Mouse (Mus musculus) lung, adult 18-20 months (tissue): ENCODE results near the gene B130006D01Rik.

ENCODE experiments used
- DNase-seq, 2 experiments: peaks; one replicate each; pipeline ENCODE4 v3.0.0; 2022; ENCODE audit warnings: mixed read lengths in 2 of 2

The B130006D01Rik gene

GRCm38 (mm10) chr11:95723287-95723686 is at the start of gene B130006D01Rik:
B130006D01Rik (plus strand) TSS chr11:95723587.
- DNase-seq: no peak

GRCm38 (mm10) chr11:95675498-95675897 is 47.9 kb upstream of the B130006D01Rik start:
- no peak for DNase-seq

GRCm38 (mm10) chr11:95676307-95676706 is 47.1 kb upstream of the B130006D01Rik start:
- DNase-seq: peak; percentile 27 to 36

GRCm38 (mm10) chr11:95677925-95678701 is 45.3 kb upstream of the B130006D01Rik start:
- no peak for DNase-seq

- no peak for DNase-seq
These were observed 41.3 kb upstream of the B130006D01Rik start for GRCm38 (mm10) chr11:95681995-95682601.

GRCm38 (mm10) chr11:95682946-95683345 is 40.4 kb upstream of the B130006D01Rik start:
- DNase-seq: no peak

GRCm38 (mm10) chr11:95686031-95686430 is 37.4 kb upstream of the B130006D01Rik start:
- peak; percentile 74 to 77 for DNase-seq

GRCm38 (mm10) chr11:95687084-95687656 is 36.2 kb upstream of the B130006D01Rik start:
- peak in 1 of 2 experiments; percentile 12 for DNase-seq

- peak; percentile 70 to 73 for DNase-seq
These were observed 34.9 kb upstream of the B130006D01Rik start for GRCm38 (mm10) chr11:95688515-95688914.

- DNase-seq: peak; percentile 39 to 70
These were observed 34.4 kb upstream of the B130006D01Rik start for GRCm38 (mm10) chr11:95688981-95689380.

- DNase-seq: no peak
These were observed 33.8 kb upstream of the B130006D01Rik start for GRCm38 (mm10) chr11:95689544-95689943.

GRCm38 (mm10) chr11:95698541-95698940 is 24.8 kb upstream of the B130006D01Rik start:
- no peak for DNase-seq

- DNase-seq: no peak
These were observed 22.3 kb upstream of the B130006D01Rik start for GRCm38 (mm10) chr11:95700778-95701739.

- no peak for DNase-seq
These were observed 19.1 kb upstream of the B130006D01Rik start for GRCm38 (mm10) chr11:95704032-95704969.

- no peak for DNase-seq
These were observed 18.4 kb upstream of the B130006D01Rik start for GRCm38 (mm10) chr11:95704970-95705330.

- DNase-seq: no peak
These were observed 13.8 kb upstream of the B130006D01Rik start for GRCm38 (mm10) chr11:95709534-95710040.

- no peak for DNase-seq
These were observed 12.9 kb upstream of the B130006D01Rik start for GRCm38 (mm10) chr11:95710478-95710877.

- DNase-seq: peak; percentile 46 to 48
These were observed 11.3 kb upstream of the B130006D01Rik start for GRCm38 (mm10) chr11:95712085-95712562.

- DNase-seq: peak; percentile 94 to 95
These were observed 10.7 kb upstream of the B130006D01Rik start, which contains the start of gene Zfp652 for GRCm38 (mm10) chr11:95712563-95713224. Zfp652 (plus strand) TSS chr11:95712673.

- peak; percentile 25 to 42 for DNase-seq
These were observed 10.1 kb upstream of the B130006D01Rik start for GRCm38 (mm10) chr11:95713225-95713810.
